Mouse (Mus musculus) midbrain, embryonic 13.5 days (tissue): Measurements from ENCODE around the gene AL732309.1. TPM values are rescaled to one million over a fixed set of nuclear protein-coding genes. Genes with fewer than 3 reads are reported as not detected.

Experiments
- ATAC-seq: fragments of 200-750 bp; cut with Nextera tagmentation; 2 replicates; pipeline ENCODE4 v1.8.0; 2017; ENCODE audit warnings: mild to moderate bottlenecking, moderate TSS enrichment, moderate library complexity
- H3K27ac ChIP-seq: fragments of 300-500 bp; sonication (generic); 2 replicates; pipeline ENCODE4 v1.5.1; 2015; ENCODE audit warnings: inconsistent platforms, mild to moderate bottlenecking, moderate library complexity
- H3K27me3 ChIP-seq: fragments of 300-500 bp; sonication (generic); 2 replicates; pipeline ENCODE4 v1.6.1; 2015; ENCODE audit warnings: mild to moderate bottlenecking, inconsistent platforms
- H3K36me3 ChIP-seq: fragments of 300-500 bp; sonication (generic); 2 replicates; pipeline ENCODE4 v1.6.1; 2015; ENCODE audit warnings: mild to moderate bottlenecking, inconsistent platforms
- H3K4me1 ChIP-seq: fragments of 300-500 bp; sonication (generic); replicated peaks from 2 replicates; pipeline ENCODE4 v1.6.1; 2015; ENCODE audit warnings: inconsistent platforms
- H3K4me2 ChIP-seq: fragments of 300-500 bp; sonication (generic); replicated peaks from 2 replicates; pipeline ENCODE4 v1.6.1; 2015; ENCODE audit warnings: moderate library complexity, mild to moderate bottlenecking, inconsistent platforms
- H3K4me3 ChIP-seq: fragments of 300-500 bp; sonication (generic); replicated peaks from 2 replicates; pipeline ENCODE4 v1.5.1; 2015; ENCODE audit warnings: mild to moderate bottlenecking, inconsistent platforms
- H3K9ac ChIP-seq: fragments of 300-500 bp; sonication (generic); replicated peaks from 2 replicates; pipeline ENCODE4 v1.6.1; 2015; ENCODE audit warnings: mild to moderate bottlenecking, inconsistent platforms
- H3K9me3 ChIP-seq: fragments of 300-500 bp; sonication (generic); 2 replicates; pipeline ENCODE4 v1.6.1; 2016; ENCODE audit warnings: mild to moderate bottlenecking, inconsistent platforms
- WGBS: fragments of 180-500 bp; shearing (Covaris S2); methylation state at CpG from one replicate; pipeline ENCODE4 v1.1.7; 2015; 5-methylcytosine and 5-hydroxymethylcytosine counted together
- polyA plus RNA-seq: library from polyadenylated mRNA; unstranded; fragments of >200 nt; fragmentation: Nextera tagmentation; extraction: Ambion mirVana; gene quantifications from 2 replicates; pipeline ENCODE4 v1.2.1, GENCODE M21; 2015

AL732309.1 gene
- polyA plus RNA-seq, 1 experiment from 2014 or later = 5.1 TPM

- H3K4me3 ChIP-seq = no peak overlapping the region
- no peak overlapping the region for H3K27ac ChIP-seq
- H3K9ac ChIP-seq = no peak overlapping the region
- no peaks in the 10 kb centered on the region for H3K9me3 ChIP-seq
- WGBS = 66% methylated on average over 7 of the region's 7 CpGs
- peaks cover 22% of the 10 kb centered on the region for H3K4me1 ChIP-seq
- peaks cover 43% of the 10 kb centered on the region for H3K27me3 ChIP-seq
- ATAC-seq = no peak
- H3K4me2 ChIP-seq = no peak overlapping the region
- H3K36me3 ChIP-seq = peaks cover 41% of the 10 kb centered on the region
Observed at GRCm38 (mm10) chr2:25286837-25287636, 40.4 kb upstream of the AL732309.1 start.

DNA sequence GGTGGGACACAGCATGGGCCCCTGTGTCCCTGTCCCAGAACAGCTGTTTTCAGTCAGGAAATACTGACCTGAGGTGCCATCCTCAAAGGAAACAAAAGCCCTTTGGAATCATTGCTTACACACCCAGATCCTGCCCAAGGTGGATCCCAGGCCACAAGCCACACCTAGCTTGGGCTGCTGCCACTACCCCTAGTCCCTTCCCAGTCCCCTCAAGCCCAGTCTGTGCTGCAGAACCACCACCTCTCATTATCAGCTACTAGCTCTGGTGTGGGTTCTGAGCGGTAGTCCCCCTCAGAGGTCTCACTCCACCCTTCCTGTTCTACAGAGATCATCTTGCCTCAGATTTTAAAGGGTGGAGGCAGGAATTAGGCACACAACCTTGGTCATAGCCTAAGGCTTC lies 39.7 kb upstream of the AL732309.1 start:
- H3K9ac ChIP-seq = no peak overlapping the region
- no peak overlapping the region for H3K4me3 ChIP-seq
- 93% methylated on average over 1 of the region's 1 CpGs for WGBS
- H3K4me2 ChIP-seq = no peak overlapping the region
- no peak for ATAC-seq
- no peak overlapping the region for H3K27ac ChIP-seq
- H3K9me3 ChIP-seq = no peaks in the 10 kb centered on the region
- peaks cover 35% of the 10 kb centered on the region for H3K27me3 ChIP-seq
- H3K4me1 ChIP-seq = peaks cover 17% of the 10 kb centered on the region
- H3K36me3 ChIP-seq = peaks cover 46% of the 10 kb centered on the region

- no peak overlapping the region for H3K4me3 ChIP-seq
- 92% methylated on average over 2 of the region's 2 CpGs for WGBS
- peaks cover 10% of the 10 kb centered on the region for H3K4me1 ChIP-seq
- ATAC-seq = no peak
- H3K36me3 ChIP-seq = peaks cover 53% of the 10 kb centered on the region
- H3K4me2 ChIP-seq = no peak overlapping the region
- H3K27me3 ChIP-seq = peaks cover 28% of the 10 kb centered on the region
- H3K27ac ChIP-seq = no peak overlapping the region
- H3K9ac ChIP-seq = no peak overlapping the region
- H3K9me3 ChIP-seq = no peaks in the 10 kb centered on the region
Observed at GRCm38 (mm10) chr2:25285551-25285950, 38.9 kb upstream of the AL732309.1 start.

DNA sequence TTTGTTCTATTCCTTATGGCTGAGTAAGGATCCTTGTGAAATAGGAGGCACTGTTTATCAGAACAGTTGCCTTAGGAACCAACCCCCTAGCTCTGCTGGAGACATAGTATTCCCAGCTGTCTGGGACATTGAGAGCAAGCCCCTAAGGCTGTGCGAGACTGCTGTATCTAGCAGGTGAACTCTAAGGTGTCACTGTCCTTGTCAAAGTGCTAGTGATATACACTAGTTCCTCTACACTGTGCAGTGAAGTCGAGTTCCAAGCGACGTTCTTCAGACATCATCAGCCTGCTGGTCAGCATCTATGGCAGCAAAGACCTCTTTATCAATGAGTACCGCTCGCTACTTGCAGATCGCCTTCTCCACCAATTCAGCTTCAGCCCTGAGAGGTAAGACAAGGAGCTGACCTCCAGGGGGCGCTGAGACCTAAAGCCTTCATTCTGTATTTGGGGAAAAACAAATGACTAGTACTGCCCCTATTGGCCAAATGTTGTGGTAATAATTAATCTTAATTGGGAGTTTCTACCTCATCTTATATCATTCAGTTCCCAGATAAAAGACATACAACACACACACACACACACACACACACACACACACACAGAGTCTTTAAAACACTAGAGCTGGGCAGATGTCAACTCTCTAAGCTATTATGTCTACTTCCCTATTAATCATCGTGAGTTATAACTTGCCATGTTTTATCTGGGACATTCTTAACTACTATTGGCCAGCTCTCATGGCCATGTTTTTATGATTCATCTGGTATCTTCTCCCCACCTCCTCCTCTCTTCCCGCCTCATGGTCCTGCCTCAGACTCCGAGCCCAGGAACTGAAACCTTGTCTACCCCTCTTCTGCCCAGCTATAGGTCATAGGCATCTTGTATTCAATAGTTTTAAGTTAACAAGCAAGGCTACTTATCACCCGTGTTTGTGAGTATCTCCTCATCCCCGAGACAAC lies 32.5 kb upstream of the AL732309.1 start:
- Histone ChIP-seq H3K27ac (no peak overlapping the region), H3K4me3 (no peak overlapping the region), H3K9me3 (no peaks in the 10 kb centered on the region), H3K36me3 (peaks cover 95% of the 10 kb centered on the region), H3K9ac (no peak overlapping the region), H3K4me2 (no peak overlapping the region), H3K4me1 (peaks cover 11% of the 10 kb centered on the region), H3K27me3 (no peaks in the 10 kb centered on the region)
- WGBS = 60% methylated on average over 13 of the region's 13 CpGs
- ATAC-seq = peak; percentile 66; the same call in 1 of the 2 replicates

DNA sequence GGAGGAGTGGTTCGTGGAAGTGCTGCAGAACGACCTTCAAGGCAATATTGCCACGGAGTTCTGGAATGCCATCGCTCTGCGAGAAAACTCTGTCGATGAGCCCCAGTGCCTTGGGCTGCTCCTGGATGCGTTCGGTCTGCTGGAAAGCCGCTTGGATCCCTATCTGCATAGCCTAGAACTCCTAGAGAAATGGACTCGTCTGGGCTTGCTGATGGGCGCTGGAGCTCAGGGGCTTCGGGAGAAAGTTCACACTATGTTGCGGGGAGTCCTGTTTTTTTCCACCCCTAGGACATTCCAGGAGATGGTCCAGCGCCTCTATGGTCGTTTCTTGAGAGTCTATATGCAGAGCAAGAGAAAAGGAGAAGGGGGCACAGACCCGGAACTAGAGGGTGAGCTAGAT lies 26.3 kb upstream of the AL732309.1 start:
- H3K27ac ChIP-seq = 0 out of 2 replicates have a peak overlapping the region, but pooled peaks have one; percentile 56
- H3K9ac ChIP-seq = peak overlapping the region; percentile 89
- peak overlapping the region; percentile 98 for H3K4me3 ChIP-seq
- H3K27me3 ChIP-seq = no peaks in the 10 kb centered on the region
- H3K9me3 ChIP-seq = no peaks in the 10 kb centered on the region
- 39% methylated on average over 16 of the region's 16 CpGs for WGBS
- H3K4me1 ChIP-seq = peaks cover 44% of the 10 kb centered on the region
- ATAC-seq = 0 out of 2 replicates have a peak, but pooled peaks have one; percentile 1
- peak overlapping the region; percentile 99 for H3K4me2 ChIP-seq
- H3K36me3 ChIP-seq = peaks cover 77% of the 10 kb centered on the region

- H3K9ac ChIP-seq = peak overlapping the region; percentile 89
- peaks cover 49% of the 10 kb centered on the region for H3K4me1 ChIP-seq
- ATAC-seq = peak; percentile 80
- H3K4me3 ChIP-seq = peak overlapping the region; percentile 98
- no peaks in the 10 kb centered on the region for H3K27me3 ChIP-seq
- H3K9me3 ChIP-seq = no peaks in the 10 kb centered on the region
- peak overlapping the region; percentile 99 for H3K4me2 ChIP-seq
- WGBS = under 1% methylated on average over 29 of the region's 29 CpGs
- peaks cover 74% of the 10 kb centered on the region for H3K36me3 ChIP-seq
- peak overlapping the region; percentile 56; the same call in 1 of the 2 replicates for H3K27ac ChIP-seq
Observed at GRCm38 (mm10) chr2:25272515-25272914, 25.9 kb upstream of the AL732309.1 start.

GRCm38 (mm10) chr2:25271827-25272511 lies 25.3 kb upstream of the AL732309.1 start, which contains the start of the genes Ssna1 and Anapc2:
Gene Ssna1 (minus strand): TSS chr2:25272438.
Gene Anapc2 (plus strand): TSS chr2:25272478.
- under 1% methylated on average over 55 of the region's 55 CpGs for WGBS

DNA sequence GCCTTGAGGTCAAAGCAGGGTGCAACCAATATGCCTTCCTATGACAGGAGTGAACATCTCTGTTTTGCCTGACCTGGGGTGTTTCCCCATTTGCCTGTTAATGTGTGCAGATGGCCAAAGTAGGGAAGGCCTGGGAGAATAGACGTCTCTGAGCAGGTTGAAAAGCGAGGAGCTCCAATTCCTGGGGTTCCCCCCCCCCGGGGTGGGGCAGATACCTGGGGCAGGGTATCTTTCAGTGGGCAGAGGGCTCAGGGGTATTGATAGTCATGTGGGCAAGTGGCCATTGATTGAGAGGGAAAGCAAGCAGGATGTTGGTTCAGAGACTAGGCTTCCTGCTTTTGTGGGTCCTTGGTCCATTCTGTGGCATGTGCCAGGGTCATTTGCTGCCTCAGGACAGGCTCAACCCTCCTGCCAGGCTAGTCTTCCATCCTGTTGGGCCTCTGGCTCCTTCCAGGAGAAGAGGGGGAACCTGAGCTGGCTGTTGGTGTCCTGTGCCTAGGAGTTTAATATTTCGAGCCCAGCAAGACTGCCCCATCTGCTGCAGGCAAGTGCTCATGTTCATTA lies 21.2 kb upstream of the AL732309.1 start:
- H3K4me1 ChIP-seq = peaks cover 70% of the 10 kb centered on the region
- H3K9ac ChIP-seq = 0 out of 2 replicates have a peak overlapping the region, but pooled peaks have one; percentile 23
- peaks cover 33% of the 10 kb centered on the region for H3K36me3 ChIP-seq
- 63% methylated on average over 4 of the region's 4 CpGs for WGBS
- no peaks in the 10 kb centered on the region for H3K9me3 ChIP-seq
- no peak overlapping the region for H3K27ac ChIP-seq
- H3K4me3 ChIP-seq = no peak overlapping the region
- no peak for ATAC-seq
- peak overlapping the region; percentile 100; the same call in 1 of the 2 replicates for H3K4me2 ChIP-seq
- peaks cover 16% of the 10 kb centered on the region for H3K27me3 ChIP-seq

More at GRCm38 (mm10) chr2:25271827-25272511, 25.3 kb upstream of the AL732309.1 start, which contains the start of the genes Ssna1 and Anapc2:
- peak; percentile 96 for ATAC-seq
- H3K9ac ChIP-seq = peak within 1 kb of the TSS; percentile 90
- H3K36me3 ChIP-seq = peaks cover 69% of the 10 kb centered on the region
- no peaks in the 10 kb centered on the region for H3K27me3 ChIP-seq
- H3K27ac ChIP-seq = peak within 1 kb of the TSS; percentile 77
- H3K4me3 ChIP-seq = peak within 1 kb of the TSS; percentile 98
- H3K4me1 ChIP-seq = peaks cover 54% of the 10 kb centered on the region
- peak within 1 kb of the TSS; percentile 99 for H3K4me2 ChIP-seq
- no peaks in the 10 kb centered on the region for H3K9me3 ChIP-seq

GRCm38 (mm10) chr2:25267241-25267640 lies 20.6 kb upstream of the AL732309.1 start:
- H3K9ac ChIP-seq = peak overlapping the region; percentile 23; the same call in 1 of the 2 replicates
- H3K9me3 ChIP-seq = no peaks in the 10 kb centered on the region

DNA sequence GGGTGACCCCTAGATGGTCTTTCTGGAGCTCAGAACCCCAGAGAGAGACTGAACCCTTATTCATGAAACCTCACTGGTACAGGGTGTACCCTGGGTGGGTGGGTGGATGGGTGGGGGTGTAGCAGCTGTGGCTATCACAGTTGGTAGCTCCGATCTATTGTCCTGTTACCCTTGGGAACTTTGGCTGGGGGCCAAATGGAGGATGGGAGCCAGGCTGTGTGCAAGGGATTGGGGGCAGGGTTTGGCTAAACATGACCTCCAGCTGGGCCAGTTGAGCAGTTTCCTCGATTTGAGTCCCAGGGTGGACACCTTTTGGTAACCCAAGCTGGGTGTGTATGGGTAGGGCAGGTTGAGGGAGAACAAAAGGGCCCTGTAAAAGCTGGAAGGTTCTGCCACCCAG lies 20.1 kb upstream of the AL732309.1 start:
- H3K27ac ChIP-seq = peak overlapping the region; percentile 26; the same call in 1 of the 2 replicates
- peak overlapping the region; percentile 23; the same call in 1 of the 2 replicates for H3K9ac ChIP-seq
- no peaks in the 10 kb centered on the region for H3K9me3 ChIP-seq
- no peak overlapping the region for H3K4me3 ChIP-seq
- peaks cover 72% of the 10 kb centered on the region for H3K4me1 ChIP-seq
- H3K27me3 ChIP-seq = peaks cover 16% of the 10 kb centered on the region
- no peak for ATAC-seq
- peak overlapping the region; percentile 100 for H3K4me2 ChIP-seq
- H3K36me3 ChIP-seq = peaks cover 33% of the 10 kb centered on the region
- 46% methylated on average over 2 of the region's 2 CpGs for WGBS

More at GRCm38 (mm10) chr2:25267241-25267640, 20.6 kb upstream of the AL732309.1 start:
- peaks cover 69% of the 10 kb centered on the region for H3K4me1 ChIP-seq
- no peak for ATAC-seq
- H3K4me3 ChIP-seq = no peak overlapping the region
- H3K27me3 ChIP-seq = peaks cover 16% of the 10 kb centered on the region
- peak overlapping the region; percentile 26; the same call in 1 of the 2 replicates for H3K27ac ChIP-seq
- peak overlapping the region; percentile 100 for H3K4me2 ChIP-seq
- peaks cover 33% of the 10 kb centered on the region for H3K36me3 ChIP-seq
